Mouse (Mus musculus) heart, postnatal 36 days (tissue): Measurements from ENCODE around the gene 2310022A10Rik. TPM values are rescaled to one million over a fixed set of nuclear protein-coding genes. Genes with fewer than 3 reads are reported as not detected.
"Not testable (repeated sequence)": the region's sequence is repeated elsewhere in the genome, so short reads cannot be mapped to it uniquely, and the experiment has no call there.

Experiments
- DNase-seq, 2 experiments: peaks; one replicate each; pipeline ENCODE4 v3.0.0; 2021 to 2022
- intact Hi-C: fragments of 180-260 bp; cut with DNase I; formaldehyde crosslinking; loops from one replicate; pipeline ENCODE4 v1.15.1; 2025
- total RNA-seq, 2 experiments: library from RNA; stranded (reverse); gene quantifications; 2 replicates each; pipeline ENCODE4 v1.2.3; 2021

Gene 2310022A10Rik
- total RNA-seq, 2 experiments from 2014 or later = 67.6 to 69.0 TPM

GRCm38 (mm10) chr7:27608130-27608529 lies 55.1 kb downstream of the 2310022A10Rik start:
- intact Hi-C loops = no loop called here
- DNase-seq = no peak

- DNase-seq = no peak
- intact Hi-C loops = no loop called here
These were observed 56.3 kb downstream of the 2310022A10Rik start for GRCm38 (mm10) chr7:27609285-27609684.

- intact Hi-C loops = no loop called here
- DNase-seq = no peak
These were observed 56.7 kb downstream of the 2310022A10Rik start for GRCm38 (mm10) chr7:27609688-27610087.

- no peak for DNase-seq
- intact Hi-C loops = no loop called here
These were observed 57.3 kb downstream of the 2310022A10Rik start for GRCm38 (mm10) chr7:27610370-27610769.

- no peak for DNase-seq
- intact Hi-C loops = no loop called here
These were observed 57.8 kb downstream of the 2310022A10Rik start for GRCm38 (mm10) chr7:27610871-27611270.

GRCm38 (mm10) chr7:27612940-27613339 lies 59.9 kb downstream of the 2310022A10Rik start:
- intact Hi-C loops = no loop called here
- DNase-seq = no peak

GRCm38 (mm10) chr7:27613751-27614499 lies 60.9 kb downstream of the 2310022A10Rik start:
- DNase-seq = no peak
- intact Hi-C loops = no loop called here

- intact Hi-C loops = no loop called here
- DNase-seq = no peak
These were observed 68.0 kb downstream of the 2310022A10Rik start for GRCm38 (mm10) chr7:27621028-27621427.

- intact Hi-C loops = no loop called here
- no peak for DNase-seq
These were observed 69.2 kb downstream of the 2310022A10Rik start for GRCm38 (mm10) chr7:27622234-27622633.

GRCm38 (mm10) chr7:27624967-27625366 lies 71.9 kb downstream of the 2310022A10Rik start:
- intact Hi-C loops = no loop called here
- no peak for DNase-seq

GRCm38 (mm10) chr7:27627707-27628106 lies 74.7 kb downstream of the 2310022A10Rik start:
- intact Hi-C loops = no loop called here
- DNase-seq = no peak

GRCm38 (mm10) chr7:27628190-27628589 lies 75.2 kb downstream of the 2310022A10Rik start:
- intact Hi-C loops = no loop called here
- DNase-seq = peak in 1 of 2 experiments; percentile 26

GRCm38 (mm10) chr7:27628816-27629215 lies 75.8 kb downstream of the 2310022A10Rik start:
- DNase-seq, intact Hi-C loops: not testable (repeated sequence)

GRCm38 (mm10) chr7:27631439-27631838 lies 78.4 kb downstream of the 2310022A10Rik start:
- no peak for DNase-seq
- intact Hi-C loops = no loop called here

Other genes starting within 250 kb of the 2310022A10Rik start
- 100 to 1,000 TPM; 207 to 236 TPM for gene Ltbp4, start 215.5 kb upstream of the 2310022A10Rik start, total RNA-seq
- gene Shkbp1, start 197.2 kb upstream of the 2310022A10Rik start, total RNA-seq = 1 to 10 TPM; 6.5 to 7.5 TPM
- gene Gm20479, start 195.8 kb upstream of the 2310022A10Rik start, total RNA-seq = not detected
- under 1 TPM; 0.22 to 0.41 TPM for gene Sptbn4, start 105.5 kb upstream of the 2310022A10Rik start, total RNA-seq
- gene Blvrb, start 105.3 kb upstream of the 2310022A10Rik start, total RNA-seq = 10 to 100 TPM; 29.9 to 31.8 TPM
- 1 to 10 TPM; 8.3 to 8.4 TPM for gene Sertad3, start 79.5 kb upstream of the 2310022A10Rik start, total RNA-seq
- 10 to 100 TPM in 1 of 2 experiments, 1 to 10 TPM in 1; 9.5 to 11.5 TPM for gene Sertad1, start 66.3 kb upstream of the 2310022A10Rik start, total RNA-seq
- under 1 TPM; 0.95 to 0.97 TPM for gene Prx, start 53.9 kb upstream of the 2310022A10Rik start, total RNA-seq
- gene Hipk4, start 30.0 kb upstream of the 2310022A10Rik start, total RNA-seq = under 1 TPM; 0.14 to 0.17 TPM
- gene Pld3, start within 50 bp of the 2310022A10Rik start, total RNA-seq = 10 to 100 TPM; 26.0 to 29.0 TPM
- 100 to 1,000 TPM; 172 to 194 TPM for gene Akt2, start 38.3 kb downstream of the 2310022A10Rik start, total RNA-seq
- not detected for gene Ttc9b, start 100.7 kb downstream of the 2310022A10Rik start, total RNA-seq
- gene Map3k10, start 121.4 kb downstream of the 2310022A10Rik start, total RNA-seq = 10 to 100 TPM; 20.6 to 23.1 TPM
- under 1 TPM; 0.44 to 0.60 TPM for gene Zfp607b, start 136.1 kb downstream of the 2310022A10Rik start, total RNA-seq
- 1 to 10 TPM; 7.9 to 8.3 TPM for gene Zfp60, start 178.2 kb downstream of the 2310022A10Rik start, total RNA-seq